Mouse (Mus musculus): ENCODE data around the gene St6galnac5. TPM values are rescaled to one million over a fixed set of nuclear protein-coding genes. Genes with fewer than 3 reads are reported as not detected.

The St6galnac5 gene
- polyA plus RNA-seq, 1 experiment from 2014 or later: 0.51 TPM

DNA sequence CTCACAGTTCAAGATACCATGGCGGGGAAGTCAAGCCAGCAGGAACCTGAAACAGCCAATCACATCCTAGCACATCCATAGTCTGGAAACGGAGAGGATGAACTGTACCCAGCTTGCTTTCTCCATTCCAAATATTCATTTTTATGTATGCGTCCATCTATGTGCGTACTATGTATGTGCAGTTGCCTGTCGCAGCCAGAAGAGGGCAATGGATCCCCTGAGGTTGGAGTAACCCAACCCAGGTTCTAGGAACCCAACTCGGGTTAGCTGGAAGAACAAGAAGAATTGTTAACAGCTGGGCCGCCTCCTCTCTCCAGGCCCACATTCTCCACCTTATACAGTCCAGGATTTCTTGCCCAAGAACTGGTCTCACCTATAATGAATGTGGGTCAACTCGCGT lies 31.1 kb downstream of the St6galnac5 start:
- H3K27ac ChIP-seq (ENCODE audit: low read depth): no peak overlapping the region
- DNase-seq (no peak), ATAC-seq (ENCODE audit: insufficient read depth) (no peak)
- no peaks in the 10 kb centered on the region for H3K9me3 ChIP-seq (ENCODE audit: low read depth, low read length)
- H3K9ac ChIP-seq: no peak overlapping the region
- no peaks in the 10 kb centered on the region for H3K27me3 ChIP-seq (ENCODE audit: insufficient read depth, low read length)
- H3K4me1 ChIP-seq (ENCODE audit: insufficient read depth): no peaks in the 10 kb centered on the region
- no peak; the same call in 1 of the 2 replicates for TF ChIP-seq CTCF (IDR thresholded peaks at IDR 0.05; ENCODE audit: low read depth)
- no peaks in the 10 kb centered on the region for H3K36me3 ChIP-seq (ENCODE audit: insufficient read depth)
- H3K4me2 ChIP-seq: no peak overlapping the region
- H3K4me3 ChIP-seq (ENCODE audit: low read depth, low read length): no peak overlapping the region
- WGBS: 90% methylated on average over 9 of the region's 9 CpGs

DNA sequence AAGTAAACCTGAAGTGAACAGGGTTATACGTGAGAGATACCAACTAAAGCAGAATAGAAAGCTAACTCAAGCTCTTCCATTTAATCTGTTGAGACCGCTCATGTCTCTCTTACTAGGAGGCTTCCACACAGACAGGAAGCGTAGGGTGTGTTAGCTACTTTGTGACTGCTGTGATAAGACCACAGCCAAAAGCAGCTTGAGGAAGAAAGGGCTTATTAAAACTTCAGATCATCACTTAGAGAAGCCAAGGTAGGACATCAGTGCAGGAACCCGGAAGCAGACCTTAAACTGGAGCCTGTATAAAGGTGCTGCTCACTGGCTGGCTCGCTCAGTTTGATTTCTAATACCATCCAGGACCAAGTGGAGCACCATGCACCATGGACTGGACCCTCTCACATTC lies 31.7 kb downstream of the St6galnac5 start:
- TF ChIP-seq CTCF (IDR thresholded peaks at IDR 0.05; ENCODE audit: low read depth): no peak
- no peaks in the 10 kb centered on the region for H3K9me3 ChIP-seq (ENCODE audit: low read depth, low read length)
- no peak overlapping the region for H3K9ac ChIP-seq
- H3K4me1 ChIP-seq (ENCODE audit: insufficient read depth): no peaks in the 10 kb centered on the region
- H3K27me3 ChIP-seq (ENCODE audit: insufficient read depth, low read length): no peaks in the 10 kb centered on the region
- H3K36me3 ChIP-seq (ENCODE audit: insufficient read depth): no peaks in the 10 kb centered on the region
- H3K27ac ChIP-seq (ENCODE audit: low read depth): no peak overlapping the region
- no peak overlapping the region for H3K4me2 ChIP-seq
- WGBS: 89% methylated on average over 5 of the region's 5 CpGs
- DNase-seq: no peak
- H3K4me3 ChIP-seq (ENCODE audit: low read depth, low read length): no peak overlapping the region
- ATAC-seq (ENCODE audit: insufficient read depth): no peak

DNA sequence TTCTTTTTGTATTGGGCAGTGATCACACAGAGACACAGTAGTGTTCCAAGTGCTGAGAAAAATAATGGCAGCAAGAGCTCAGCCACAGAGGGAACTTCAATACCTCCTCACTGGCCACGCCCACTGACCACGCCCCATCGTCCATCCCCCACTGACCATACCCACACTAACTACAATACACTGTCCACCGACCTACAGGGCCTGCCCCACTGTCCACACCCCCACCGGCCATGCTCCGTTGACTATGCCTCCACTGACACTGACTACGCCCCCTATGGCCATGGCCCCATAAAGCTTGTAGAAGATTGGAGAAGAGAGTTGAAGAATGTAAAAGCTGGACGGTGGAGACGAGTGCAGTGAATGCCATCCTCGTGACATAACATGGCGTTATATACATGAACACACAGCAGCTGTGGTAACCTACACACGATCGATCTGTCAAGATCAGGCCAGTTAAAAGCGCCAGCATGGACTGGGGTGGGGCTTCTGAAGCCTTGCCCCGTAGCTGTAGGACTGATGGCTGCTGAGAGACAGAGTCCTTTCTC lies 32.7 kb downstream of the St6galnac5 start:
- no peaks in the 10 kb centered on the region for H3K9me3 ChIP-seq (ENCODE audit: low read depth, low read length)
- H3K9ac ChIP-seq: no peak overlapping the region
- 84% methylated on average over 15 of the region's 15 CpGs for WGBS
- H3K4me3 ChIP-seq (ENCODE audit: low read depth, low read length): no peak overlapping the region
- H3K36me3 ChIP-seq (ENCODE audit: insufficient read depth): no peaks in the 10 kb centered on the region
- no peaks in the 10 kb centered on the region for H3K27me3 ChIP-seq (ENCODE audit: insufficient read depth, low read length)
- no peak for TF ChIP-seq CTCF (IDR thresholded peaks at IDR 0.05; ENCODE audit: low read depth)
- 0 out of 2 replicates have a peak, but pooled peaks have one; percentile 28 for ATAC-seq (ENCODE audit: insufficient read depth)
- DNase-seq: no peak
- H3K4me1 ChIP-seq (ENCODE audit: insufficient read depth): no peaks in the 10 kb centered on the region
- no peak overlapping the region for H3K27ac ChIP-seq (ENCODE audit: low read depth)
- H3K4me2 ChIP-seq: no peak overlapping the region

DNA sequence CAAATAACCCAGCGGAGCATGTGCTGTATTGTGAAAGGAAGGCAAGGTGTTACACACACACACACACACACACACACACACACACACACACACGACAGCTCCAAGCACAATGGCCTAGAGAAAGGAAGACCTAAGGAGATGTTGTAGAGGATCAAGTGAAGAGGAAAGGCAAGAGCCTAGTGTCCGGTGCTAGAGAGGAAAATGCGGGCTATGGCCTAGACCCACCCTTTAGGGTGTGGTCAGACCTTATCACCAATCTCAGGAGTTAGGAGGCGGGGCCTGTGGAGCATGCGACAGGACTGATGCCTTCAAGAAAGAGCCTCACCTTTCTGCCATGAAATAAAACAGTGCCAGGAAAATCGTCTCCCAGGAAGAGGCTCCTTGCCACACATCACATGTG lies 33.5 kb downstream of the St6galnac5 start:
- no peak for ATAC-seq (ENCODE audit: insufficient read depth)
- no peaks in the 10 kb centered on the region for H3K4me1 ChIP-seq (ENCODE audit: insufficient read depth)
- 83% methylated on average over 7 of the region's 7 CpGs for WGBS
- no peak overlapping the region for H3K4me2 ChIP-seq
- H3K9me3 ChIP-seq (ENCODE audit: low read depth, low read length): no peaks in the 10 kb centered on the region
- no peaks in the 10 kb centered on the region for H3K27me3 ChIP-seq (ENCODE audit: insufficient read depth, low read length)
- DNase-seq: no peak
- H3K27ac ChIP-seq (ENCODE audit: low read depth): no peak overlapping the region
- no peak overlapping the region for H3K4me3 ChIP-seq (ENCODE audit: low read depth, low read length)
- H3K9ac ChIP-seq: no peak overlapping the region
- no peaks in the 10 kb centered on the region for H3K36me3 ChIP-seq (ENCODE audit: insufficient read depth)
- no peak for TF ChIP-seq CTCF (IDR thresholded peaks at IDR 0.05; ENCODE audit: low read depth)

DNA sequence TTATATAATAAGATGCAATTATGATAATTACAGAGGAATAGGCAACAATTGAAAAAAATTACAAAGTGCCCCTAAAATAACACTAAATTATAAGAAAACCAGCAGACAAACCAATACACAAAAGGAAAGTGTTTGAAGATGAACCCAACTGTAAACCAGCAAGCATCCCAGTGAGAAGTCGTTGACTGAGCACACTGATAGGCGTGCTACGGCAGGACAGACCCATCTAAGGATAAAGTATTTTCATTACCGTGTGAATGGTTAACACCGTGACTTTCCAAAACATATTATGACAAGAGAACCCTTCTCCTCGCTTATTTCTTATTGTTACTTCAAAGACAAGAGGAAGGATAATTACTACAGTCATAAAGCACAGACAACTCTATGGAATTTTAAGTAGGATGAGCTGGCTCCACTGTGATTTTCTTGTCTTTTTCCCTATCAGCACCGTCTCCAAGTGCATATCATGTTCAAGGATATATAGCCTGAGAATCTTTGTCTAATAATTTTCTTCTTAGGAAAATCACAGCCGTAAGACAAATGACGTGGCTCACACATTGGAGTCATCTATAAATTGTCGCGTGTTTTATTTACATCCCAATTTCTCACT lies 34.9 kb downstream of the St6galnac5 start:
- no peak for TF ChIP-seq CTCF (IDR thresholded peaks at IDR 0.05; ENCODE audit: low read depth)
- DNase-seq: no peak
- no peak overlapping the region for H3K4me2 ChIP-seq

DNA sequence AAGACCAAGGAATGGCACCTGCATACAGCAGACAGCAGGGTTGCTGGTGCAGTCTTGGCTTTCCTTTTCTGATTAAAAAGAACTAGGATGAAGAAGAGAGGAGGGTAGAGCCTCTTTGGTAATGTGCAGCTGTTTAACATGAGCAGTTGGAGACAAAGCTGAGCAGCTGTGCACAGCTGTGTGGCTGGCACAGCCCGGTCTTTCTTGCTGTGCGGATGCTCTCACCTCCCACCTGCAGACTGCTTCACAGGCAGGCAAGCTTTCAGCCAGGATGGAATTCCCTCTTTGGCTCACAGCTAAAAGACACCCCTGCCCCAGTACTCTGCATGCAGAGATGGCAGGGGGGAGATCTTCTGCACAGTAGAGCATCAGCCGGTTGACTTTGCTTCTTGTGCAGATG lies 37.3 kb downstream of the St6galnac5 start:
- H3K9ac ChIP-seq: no peak overlapping the region
- H3K27me3 ChIP-seq (ENCODE audit: insufficient read depth, low read length): no peaks in the 10 kb centered on the region
- no peak overlapping the region for H3K4me3 ChIP-seq (ENCODE audit: low read depth, low read length)
- WGBS: 57% methylated on average over 3 of the region's 3 CpGs
- no peak for DNase-seq
- H3K9me3 ChIP-seq (ENCODE audit: low read depth, low read length): no peaks in the 10 kb centered on the region
- no peak overlapping the region for H3K4me2 ChIP-seq
- no peaks in the 10 kb centered on the region for H3K4me1 ChIP-seq (ENCODE audit: insufficient read depth)
- no peak overlapping the region for H3K27ac ChIP-seq (ENCODE audit: low read depth)
- no peak for ATAC-seq (ENCODE audit: insufficient read depth)
- TF ChIP-seq CTCF (IDR thresholded peaks at IDR 0.05; ENCODE audit: low read depth): no peak
- H3K36me3 ChIP-seq (ENCODE audit: insufficient read depth): no peaks in the 10 kb centered on the region

More for the DNA sequence above, 34.9 kb downstream of the St6galnac5 start:
- 77% methylated on average over 11 of the region's 11 CpGs for WGBS
- Histone ChIP-seq H3K9ac (no peak overlapping the region), H3K4me3 (ENCODE audit: low read depth, low read length) (no peak overlapping the region), H3K27ac (ENCODE audit: low read depth) (no peak overlapping the region), H3K4me1 (ENCODE audit: insufficient read depth) (no peaks in the 10 kb centered on the region), H3K36me3 (ENCODE audit: insufficient read depth) (no peaks in the 10 kb centered on the region), H3K9me3 (ENCODE audit: low read depth, low read length) (no peaks in the 10 kb centered on the region), H3K27me3 (ENCODE audit: insufficient read depth, low read length) (no peaks in the 10 kb centered on the region)
- no peak for ATAC-seq (ENCODE audit: insufficient read depth)

DNA sequence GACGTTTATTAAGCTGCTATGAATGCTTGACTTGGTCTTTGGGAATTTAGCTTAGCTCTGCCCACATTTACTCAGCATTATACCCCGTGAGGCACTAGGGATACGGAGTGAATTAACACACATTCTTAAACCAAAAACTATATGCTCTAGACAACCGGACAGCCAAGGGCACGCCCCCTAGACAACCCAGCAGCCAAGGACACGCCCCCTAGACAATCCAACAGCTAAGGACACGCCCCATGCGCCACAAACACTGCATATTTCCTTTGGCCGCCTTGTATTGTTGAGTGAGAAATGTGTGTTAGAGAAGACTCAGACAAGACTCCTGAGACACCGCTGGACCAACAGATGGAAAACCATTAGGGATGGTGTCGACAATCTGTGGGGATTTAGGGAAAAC lies 39.1 kb downstream of the St6galnac5 start:
- Histone ChIP-seq H3K27ac (ENCODE audit: low read depth) (no peak overlapping the region), H3K36me3 (ENCODE audit: insufficient read depth) (no peaks in the 10 kb centered on the region), H3K4me2 (no peak overlapping the region), H3K9me3 (ENCODE audit: low read depth, low read length) (no peaks in the 10 kb centered on the region), H3K27me3 (ENCODE audit: insufficient read depth, low read length) (no peaks in the 10 kb centered on the region), H3K4me1 (ENCODE audit: insufficient read depth) (no peaks in the 10 kb centered on the region), H3K9ac (no peak overlapping the region), H3K4me3 (ENCODE audit: low read depth, low read length) (no peak overlapping the region)
- peak; percentile 61 for DNase-seq
- ATAC-seq (ENCODE audit: insufficient read depth): peak; percentile 60
- WGBS: 58% methylated on average over 11 of the region's 11 CpGs
- TF ChIP-seq CTCF (IDR thresholded peaks at IDR 0.05; ENCODE audit: low read depth): no peak
